Mouse (Mus musculus): ENCODE data around the gene Tbxa2r.

Tbxa2r gene

DNA sequence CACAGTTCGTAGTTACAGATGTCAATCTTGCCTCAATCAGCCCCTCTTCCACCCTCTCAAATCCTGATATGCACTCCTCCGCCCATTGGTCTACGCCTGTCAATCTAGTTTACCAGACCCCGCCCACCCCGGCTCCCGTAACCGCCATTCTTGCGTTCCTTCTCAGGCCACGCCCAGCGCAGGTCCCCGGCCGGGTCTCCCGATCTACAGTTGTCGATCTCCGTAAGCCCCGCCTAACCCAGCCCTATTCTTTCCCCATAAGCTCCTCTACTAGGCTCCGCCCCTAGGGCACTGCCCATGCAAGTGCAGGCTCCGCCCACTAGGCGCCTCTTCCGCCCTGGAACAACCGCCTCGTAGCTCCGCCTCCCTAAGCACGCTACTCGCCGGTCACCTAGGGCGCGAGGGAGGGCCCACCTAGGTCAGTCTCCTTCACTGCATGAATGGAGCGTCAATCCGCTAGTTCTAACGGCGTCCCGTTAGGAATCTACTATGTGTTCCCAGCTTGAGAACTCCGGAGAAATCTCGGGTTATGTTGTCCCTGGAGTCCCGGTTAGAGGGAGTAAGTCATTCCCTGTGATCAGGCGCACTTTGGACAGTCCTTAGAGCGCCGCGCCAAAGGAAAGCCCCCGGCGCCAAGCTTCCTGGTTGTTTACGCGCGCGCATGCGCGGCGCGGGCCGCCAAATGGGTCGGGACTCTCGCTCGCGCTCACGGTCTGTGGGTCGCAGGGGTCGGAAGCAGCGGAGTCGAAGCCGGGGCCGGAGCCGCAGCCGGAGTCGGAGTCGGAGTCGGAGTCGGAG lies 7.8 kb upstream of the Tbxa2r start, which contains the start of gene Cactin:
Gene Cactin, plus strand, starts transcription at position 554 of the 798 bp plus-strand sequence.
- in situ Hi-C loops (cut with MseI, MboI), result no loop called here

DNA sequence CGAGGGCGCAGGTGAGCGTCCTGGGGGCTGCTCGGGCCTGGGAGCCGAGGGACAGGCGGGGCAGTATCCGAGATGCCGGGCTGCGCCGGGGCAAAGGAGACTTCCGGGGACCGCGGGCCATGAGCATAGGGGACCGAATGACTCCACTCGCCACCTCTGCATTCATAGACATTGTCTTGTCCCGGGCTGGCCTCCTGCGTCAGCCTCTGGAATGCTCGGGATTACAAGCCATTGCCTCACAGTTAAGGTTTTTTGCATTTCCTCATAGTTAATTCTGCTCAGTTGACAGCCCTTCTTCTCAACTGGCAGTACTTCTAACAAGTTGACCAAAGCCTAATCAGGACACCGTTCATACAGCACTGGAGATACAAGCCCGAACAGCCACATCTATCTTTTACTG lies 7.1 kb upstream of the Tbxa2r start:
- in situ Hi-C loops (cut with MseI, MboI), result no loop called here

DNA sequence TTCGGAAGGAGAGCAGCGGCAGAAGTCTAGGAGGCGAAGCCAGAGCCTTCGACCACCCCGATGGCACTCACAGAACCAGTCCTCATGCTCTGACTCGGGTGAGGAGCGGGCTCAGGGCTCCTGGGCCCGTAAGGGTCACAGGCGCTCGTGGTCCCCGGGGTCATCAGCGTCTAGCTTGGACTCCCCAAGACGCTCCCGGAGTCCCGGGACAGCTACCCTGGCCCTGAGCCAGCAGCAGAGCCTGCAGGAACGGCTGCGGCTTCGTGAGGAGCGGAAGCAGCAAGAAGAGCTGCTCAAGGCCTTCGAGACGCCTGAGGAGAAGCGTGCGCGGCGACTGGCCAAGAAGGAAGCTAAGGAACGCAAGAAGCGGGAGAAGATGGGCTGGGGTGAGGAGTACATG lies 6.1 kb upstream of the Tbxa2r start:
- in situ Hi-C loops (cut with MseI, MboI), result no loop called here

DNA sequence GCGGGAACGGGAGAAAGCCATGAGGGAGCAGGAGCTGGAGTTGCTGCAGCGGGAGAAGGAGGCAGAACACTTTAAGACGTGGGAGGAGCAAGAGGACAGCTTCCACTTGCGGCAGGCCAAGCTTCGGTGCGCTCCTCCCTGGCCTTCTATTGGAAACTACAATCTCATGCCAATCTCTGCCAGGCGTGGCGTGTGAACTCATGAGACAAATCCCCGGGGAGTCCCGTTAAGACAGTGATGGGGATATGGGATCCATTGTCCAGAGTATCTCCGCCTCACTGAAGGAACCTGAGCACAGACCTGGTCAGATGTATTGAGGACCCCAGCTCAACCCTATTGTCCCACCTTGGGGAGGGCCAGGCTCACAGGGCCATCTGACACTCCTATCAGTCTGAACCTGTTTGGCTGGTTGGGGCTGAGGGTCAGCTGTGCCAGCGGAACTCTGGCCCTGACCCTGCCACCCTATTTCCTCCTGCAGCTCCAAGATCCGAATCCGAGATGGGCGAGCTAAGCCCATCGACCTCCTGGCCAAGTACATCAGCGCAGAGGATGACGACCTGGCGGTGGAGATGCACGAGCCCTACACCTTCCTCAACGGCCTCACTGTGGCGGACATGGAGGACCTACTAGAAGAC lies 5.3 kb upstream of the Tbxa2r start:
- in situ Hi-C loops (cut with MseI, MboI), result no loop called here

DNA sequence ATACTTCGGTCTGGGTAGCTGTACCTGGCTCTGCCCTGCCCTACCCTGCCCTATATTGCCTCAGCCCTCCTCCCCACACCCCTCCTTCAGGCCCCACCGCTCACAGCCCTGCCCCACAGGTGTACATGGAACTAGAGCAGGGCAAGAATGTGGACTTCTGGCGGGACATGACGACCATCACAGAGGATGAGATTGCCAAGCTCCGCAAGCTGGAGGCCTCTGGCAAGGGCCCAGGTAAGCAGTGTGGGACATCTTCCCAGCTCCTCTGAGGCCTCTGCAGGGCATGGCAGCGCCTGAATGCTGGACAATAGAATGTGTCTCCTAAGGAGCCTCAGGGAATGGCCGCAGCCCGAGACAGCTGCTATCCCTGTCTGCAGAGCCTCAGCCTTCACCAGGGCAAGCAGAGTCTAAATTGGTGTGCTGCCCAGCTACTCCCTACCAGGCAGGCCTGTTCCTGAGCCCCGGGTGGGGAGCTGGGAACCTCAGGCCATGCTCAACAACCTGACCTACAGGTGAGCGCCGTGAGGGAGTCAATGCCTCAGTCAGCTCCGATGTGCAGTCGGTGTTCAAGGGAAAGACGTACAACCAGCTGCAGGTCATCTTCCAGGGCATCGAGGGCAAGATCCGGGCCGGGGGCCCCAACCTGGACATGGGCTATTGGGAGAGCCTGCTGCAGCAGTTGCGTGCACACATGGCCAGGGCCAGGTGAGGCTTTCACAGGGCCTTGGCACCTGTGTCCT lies 4.6 kb upstream of the Tbxa2r start:
- in situ Hi-C loops (cut with MseI, MboI), result no loop called here

DNA sequence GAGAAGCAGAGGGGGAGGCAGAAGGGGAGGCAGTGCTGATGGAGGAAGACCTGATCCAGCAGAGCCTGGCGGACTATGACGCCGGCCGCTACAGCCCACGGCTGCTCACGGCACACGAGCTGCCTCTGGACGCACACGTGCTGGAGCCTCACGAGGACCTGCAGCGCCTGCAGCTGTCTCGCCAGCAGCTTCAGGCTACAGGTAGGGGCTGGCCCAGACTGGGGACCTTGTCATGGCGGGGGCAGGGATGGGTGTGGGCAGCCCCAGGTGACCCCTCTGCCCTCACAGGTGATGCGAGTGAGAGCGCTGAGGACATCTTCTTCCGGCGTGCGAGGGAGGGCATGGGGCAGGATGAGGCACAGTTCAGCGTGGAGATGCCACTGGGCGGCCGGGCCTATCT lies 3.4 kb upstream of the Tbxa2r start:
- in situ Hi-C loops (cut with MseI, MboI), result no loop called here

DNA sequence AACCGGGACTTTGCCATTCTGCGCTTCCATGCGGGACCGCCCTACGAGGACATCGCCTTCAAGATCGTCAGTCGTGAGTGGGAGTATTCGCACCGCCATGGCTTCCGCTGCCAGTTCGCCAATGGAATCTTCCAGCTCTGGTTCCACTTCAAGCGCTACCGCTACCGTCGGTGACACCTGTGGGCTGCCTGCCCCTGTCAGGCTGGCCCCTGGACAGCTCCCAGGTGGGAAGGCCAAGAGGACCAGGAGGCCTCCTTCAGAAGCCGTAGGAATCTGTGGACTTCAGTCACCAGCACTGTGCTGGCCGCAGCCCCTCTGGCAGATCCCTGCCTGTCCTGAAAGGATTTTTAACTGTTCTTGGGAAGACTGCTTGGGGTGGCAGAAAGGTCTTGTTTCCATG lies 2.8 kb upstream of the Tbxa2r start:
- in situ Hi-C loops (cut with MseI, MboI), result no loop called here

DNA sequence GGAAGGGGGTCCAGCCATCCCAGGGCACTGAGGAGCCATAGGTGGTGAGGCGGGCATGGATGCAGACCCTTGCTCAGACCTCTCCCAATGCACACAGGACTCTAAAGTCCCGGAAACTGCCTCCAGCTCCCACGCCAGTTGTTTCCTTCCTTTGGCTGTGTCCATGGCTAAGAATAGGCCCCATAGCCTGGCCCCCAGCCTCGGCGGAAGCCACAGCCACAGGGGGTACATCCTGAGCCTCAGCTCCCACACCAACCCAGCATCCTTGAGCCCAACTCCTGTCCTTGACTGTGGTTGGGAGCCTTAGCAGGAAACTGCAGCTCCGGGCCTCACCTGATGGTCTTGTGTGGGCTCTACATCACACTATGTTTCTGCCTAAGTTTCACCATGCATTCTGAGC lies 1.7 kb upstream of the Tbxa2r start:
- in situ Hi-C loops (cut with MseI, MboI), result no loop called here

DNA sequence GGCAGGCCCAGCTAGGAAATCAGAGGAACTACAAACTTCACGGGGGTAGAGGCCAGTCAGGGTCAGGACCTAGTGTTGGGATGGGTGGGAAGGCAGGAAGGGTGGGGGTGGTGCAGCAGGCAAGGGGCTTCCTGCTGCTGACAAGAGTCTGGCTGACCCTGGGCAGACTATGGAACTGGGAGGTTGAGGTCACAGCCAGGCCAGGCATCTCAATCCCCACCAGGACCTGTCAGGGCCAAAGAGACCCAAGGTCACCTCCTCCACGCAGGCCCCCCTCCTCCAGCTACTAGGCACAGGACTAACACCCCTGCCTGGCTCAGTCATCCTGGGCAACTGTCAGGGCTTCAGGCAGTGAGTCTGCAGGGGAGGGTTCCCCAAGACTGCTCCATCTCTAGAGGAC lies 572 bp upstream of the Tbxa2r start:
- in situ Hi-C loops (cut with MseI, MboI), result no loop called here

DNA sequence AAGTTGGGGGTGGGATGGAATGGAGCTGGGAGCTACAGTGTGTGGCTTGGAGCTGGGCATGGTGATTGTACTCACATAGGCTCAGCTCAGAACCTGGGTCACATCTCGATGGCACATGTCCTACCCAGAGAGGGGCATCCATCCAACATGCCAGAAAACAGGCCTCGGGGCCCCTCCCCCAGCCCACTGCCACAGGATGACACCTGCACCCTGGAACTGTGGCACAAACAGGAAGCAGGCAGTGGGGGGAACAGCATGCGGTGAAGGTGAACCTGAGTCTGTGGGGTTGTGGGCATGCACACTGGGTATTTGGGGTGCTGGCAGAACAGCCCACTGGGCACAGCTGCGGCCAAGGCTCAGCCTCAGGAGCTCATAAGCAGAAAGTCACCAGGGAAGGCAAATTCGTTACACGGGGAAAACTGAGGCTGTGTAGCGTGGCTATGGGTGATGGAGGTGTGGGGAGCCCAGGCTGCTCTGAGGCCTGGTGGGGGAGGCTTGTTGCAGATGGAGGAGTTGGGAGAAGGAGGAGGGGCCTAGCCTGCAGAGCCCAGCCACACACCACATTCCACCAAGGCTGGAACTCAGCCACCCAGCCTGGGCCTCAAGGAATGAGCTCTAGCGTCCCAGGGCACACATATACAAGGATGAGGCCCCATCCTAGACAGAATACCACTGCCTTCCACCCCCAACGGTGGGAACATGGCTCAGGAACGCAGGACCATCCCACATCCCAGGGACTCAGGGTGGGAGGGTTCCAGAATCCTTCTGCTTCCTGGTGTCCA lies 854 bp downstream of the Tbxa2r start:
- in situ Hi-C loops (cut with MseI, MboI), result no loop called here

DNA sequence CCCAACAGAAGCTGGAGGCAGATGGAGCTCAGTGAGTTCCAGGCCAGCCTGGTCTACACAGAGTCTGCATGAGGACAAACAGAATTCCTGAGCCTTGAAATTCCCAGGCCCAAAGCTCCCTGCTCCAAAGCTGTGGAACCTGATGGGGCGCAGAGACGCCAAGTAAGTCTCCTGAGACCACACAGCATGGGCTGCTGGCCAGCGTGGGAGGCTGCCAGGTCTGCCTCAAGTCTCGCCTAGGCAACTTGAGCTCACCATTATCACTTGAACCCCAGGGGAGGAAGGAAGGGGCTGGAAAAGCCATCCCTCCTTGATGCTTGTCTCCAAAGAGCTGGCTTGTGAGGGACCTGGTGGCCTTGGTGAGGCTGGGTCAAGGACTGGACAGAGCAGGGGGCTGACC lies 1.5 kb downstream of the Tbxa2r start:
- in situ Hi-C loops (cut with MseI, MboI), result no loop called here

DNA sequence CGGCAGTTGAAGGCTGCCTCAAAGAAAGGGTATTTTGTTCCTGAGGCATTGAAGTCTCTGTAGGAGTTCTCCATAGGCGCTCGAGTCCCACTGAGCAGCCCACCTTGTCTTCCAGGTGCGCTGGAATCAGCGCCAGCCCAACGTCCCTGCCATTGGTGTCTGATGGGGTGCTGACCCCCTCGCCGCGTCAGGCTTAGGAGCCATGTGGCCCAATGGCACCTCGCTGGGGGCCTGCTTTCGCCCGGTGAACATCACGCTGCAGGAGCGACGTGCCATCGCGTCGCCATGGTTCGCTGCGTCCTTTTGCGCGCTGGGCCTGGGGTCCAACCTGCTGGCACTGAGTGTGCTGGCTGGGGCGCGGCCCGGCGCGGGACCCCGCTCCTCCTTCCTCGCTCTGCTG lies 3.7 kb downstream of the Tbxa2r start:
- in situ Hi-C loops (cut with MseI, MboI), result no loop called here

DNA sequence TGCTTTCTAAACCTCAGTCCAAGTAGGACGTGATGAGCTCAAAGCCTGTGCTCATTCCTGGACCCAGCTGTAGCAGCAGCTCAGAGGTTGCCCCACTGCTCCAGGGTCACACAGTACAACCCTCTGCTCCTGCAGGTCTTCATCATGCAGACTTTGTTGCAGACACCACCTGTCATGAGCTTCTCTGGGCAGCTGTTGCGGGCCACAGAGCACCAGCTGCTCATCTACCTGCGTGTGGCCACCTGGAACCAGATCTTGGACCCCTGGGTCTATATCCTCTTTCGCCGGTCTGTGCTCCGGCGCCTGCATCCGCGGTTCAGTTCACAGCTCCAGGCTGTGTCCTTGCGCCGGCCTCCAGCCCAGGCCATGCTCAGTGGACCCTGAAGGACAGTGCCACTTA lies 5.8 kb downstream of the Tbxa2r start:
- in situ Hi-C loops (cut with MseI, MboI), result no loop called here

DNA sequence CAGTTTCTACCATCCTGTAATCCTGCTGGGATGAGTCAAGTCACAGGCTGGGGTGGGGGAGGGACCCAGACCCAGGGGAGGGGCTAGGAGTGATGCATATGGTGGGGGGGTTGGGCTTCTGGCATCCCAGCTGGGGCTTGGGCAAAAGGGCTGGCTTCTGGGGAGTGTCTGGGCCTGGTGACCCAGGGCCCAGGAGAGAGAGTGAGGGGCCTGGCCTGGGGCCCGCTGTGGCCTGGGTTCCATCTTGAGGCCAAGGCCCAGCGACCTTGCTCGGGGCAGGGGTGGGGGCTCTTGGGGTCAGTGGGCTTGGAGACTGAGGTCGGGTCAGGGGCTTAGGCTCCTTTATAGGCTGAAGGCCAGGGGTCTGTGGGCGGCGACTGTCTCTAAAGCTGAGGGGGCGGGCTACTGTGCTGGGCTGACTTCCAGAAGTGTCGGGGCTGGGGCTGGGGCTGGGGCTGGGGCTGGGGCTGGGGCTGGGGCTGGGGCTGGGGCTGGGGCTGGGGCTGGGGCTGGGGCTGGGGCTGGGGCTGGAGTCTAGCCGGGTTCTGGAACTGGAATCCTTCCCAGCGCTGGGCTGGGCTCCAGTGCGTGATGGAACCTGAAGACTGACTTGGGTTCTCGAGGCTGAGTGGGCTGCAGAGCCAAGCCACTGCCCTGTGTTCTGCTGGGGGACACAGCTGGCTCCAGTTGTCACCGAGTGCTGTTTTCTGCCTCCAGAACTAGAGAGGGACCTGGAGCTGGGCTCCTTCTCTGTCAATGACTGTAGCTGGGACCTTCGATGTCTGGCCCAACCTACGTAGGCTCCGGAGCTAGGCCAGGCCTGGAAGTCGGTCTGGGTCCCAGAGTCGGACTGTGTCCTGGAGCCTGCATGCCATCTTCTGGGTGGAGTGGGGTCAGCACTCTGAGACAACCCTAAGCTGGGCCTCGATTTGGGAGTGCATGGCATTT lies 7.1 kb downstream of the Tbxa2r start:
- in situ Hi-C loops (cut with MseI, MboI), result no loop called here

DNA sequence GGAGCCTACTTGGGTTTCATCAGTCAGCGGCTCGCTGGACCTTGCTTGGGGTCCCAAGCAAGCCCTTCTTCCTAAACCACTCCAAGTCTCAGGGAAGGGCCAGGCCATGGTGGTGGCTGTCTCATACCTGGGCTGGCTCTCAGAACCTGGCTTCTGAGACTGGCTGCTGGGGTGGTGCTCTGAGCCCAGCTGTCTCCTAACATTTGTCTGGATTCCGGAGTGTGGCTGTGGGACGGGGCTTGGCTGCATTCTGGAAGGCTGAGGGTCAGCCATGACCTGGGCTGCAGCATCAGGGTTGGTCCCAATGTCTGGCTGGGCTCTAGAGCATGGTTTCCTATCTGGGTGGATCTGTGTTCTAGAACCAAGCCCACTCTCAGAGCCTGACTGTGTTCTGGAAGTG lies 8.0 kb downstream of the Tbxa2r start:
- in situ Hi-C loops (cut with MseI, MboI), result no loop called here

DNA sequence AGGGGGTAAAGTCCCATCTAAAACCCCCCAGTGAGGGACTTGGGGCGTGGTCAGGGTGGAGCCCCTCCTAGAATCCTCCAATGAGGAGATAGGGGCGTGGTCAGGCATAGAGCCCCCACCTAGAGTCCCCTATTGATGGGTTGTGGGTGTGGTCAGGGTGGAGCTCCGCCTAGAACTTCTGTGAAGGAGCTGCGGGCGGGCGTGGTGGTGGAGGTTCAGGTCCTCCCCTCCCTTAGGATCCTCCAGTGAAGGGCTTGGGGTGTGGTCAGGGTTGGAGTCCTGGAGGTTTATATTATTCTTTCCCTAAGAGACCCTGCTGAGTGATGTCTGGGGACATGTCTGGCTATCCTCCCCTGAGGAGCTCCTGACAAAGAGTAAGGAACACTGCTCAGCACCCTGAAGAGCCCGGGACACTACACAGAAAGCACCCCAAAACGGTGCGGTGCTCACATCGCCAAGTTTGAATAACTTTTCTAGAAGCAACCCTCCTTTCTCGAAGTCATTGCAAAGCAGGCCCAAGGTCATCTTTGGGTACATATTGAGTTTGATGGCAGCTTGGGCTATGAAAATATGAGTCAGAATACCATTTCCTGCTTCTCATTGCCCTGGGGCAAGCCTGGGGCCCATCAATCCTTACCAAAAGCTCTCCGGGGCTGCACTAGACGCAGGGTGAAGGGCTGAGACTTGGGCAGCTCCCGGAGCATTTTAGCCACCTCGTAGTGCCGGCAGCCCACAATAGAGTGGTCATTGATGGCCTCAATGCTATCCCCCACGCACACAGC lies 12.2 kb downstream of the Tbxa2r start:
- in situ Hi-C loops (cut with MseI, MboI), result loop anchor here (5.0 kb wide), 1 partner anchor 53 kb away; no protein-coding TSS in a partner anchor

DNA sequence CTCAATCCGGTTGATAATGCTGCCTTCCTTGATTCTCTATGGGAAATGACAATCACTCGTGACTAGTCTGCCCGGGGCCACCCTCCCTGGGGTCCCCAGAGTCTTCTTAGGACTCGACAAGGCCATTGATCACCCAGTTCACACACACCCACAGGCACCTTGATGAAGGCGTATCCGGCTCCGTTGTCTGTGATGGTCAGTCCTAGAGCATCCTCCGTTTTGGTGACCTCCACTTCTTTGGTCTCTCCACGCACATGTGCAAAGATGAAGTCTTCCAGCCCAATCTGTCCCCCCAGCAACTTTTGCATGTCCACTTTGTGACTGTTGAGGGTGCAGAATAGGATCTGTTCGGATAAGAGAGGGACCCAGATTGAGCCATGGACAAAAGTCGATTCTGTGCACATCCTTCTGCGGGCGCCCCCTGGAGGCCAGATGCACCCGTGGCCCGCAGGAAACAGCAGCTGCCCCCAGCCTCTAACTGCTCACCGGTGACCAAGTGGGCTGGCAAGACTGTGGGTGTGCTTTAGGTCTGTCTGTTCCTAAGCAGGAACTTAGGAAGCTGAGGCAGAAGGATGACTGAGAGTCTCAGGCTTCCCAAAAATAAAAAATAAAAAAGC lies 12.9 kb downstream of the Tbxa2r start:
- in situ Hi-C loops (cut with MseI, MboI), result loop anchor here (5.0 kb wide), 1 partner anchor 54 kb away; no protein-coding TSS in a partner anchor

DNA sequence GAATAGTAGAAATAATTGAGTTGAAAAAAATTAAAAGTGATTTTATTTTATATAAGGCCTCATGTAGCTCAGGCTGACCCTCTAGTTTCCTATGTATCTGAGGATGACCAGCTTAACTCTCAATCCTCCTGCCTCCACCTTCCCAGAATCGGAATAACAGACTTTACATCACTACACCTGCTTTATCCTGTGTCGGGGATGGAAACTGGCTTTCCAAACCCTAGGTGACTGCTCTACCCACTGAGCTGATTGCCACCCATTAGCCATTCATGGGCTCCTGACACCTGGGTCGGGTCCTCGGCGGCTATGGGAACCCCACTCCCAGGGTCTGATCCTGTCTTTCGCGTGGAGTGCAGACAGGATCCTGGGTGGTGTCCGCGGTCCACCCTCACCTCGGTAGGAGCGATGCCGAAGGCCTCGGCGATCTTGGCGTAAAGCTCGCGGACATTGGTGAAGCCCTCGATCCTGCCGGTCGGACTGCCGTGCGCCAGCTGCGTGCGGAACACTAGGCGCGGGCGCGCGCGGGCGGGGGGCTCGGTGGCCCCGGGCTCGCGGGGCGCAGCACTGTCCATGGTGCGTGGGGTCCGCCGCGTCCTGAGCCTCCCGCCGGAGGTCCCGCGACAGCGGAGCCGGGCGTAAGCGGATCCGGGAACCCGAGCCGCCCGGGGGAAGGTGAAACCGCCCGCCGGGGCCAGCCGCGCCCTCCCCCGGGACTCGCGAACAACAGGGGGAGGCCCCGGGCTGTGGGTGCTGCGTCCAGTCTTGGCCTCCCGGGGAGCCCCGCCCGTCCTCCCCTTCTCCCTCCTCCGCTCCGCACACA lies 14.4 kb downstream of the Tbxa2r start, which contains the start of gene Gipc3:
Gene Gipc3, minus strand, starts transcription at position 581 of the 820 bp plus-strand sequence.
- in situ Hi-C loops (cut with MseI, MboI), result loop anchor here (5.0 kb wide), 1 partner anchor 56 kb away; no protein-coding TSS in a partner anchor

Data from mouse trophoblast stem cell (cell line).